Mouse (Mus musculus) kidney, embryonic 14.5 days (tissue): Measurements from ENCODE around the gene Smo. TPM values are rescaled to one million over a fixed set of nuclear protein-coding genes. Genes with fewer than 3 reads are reported as not detected.

Experiments used
- ATAC-seq: fragments of 200-750 bp; cut with Nextera tagmentation; 2 replicates; pipeline ENCODE4 v1.8.0; 2017; ENCODE audit warnings: moderate number of reproducible peaks, mild to moderate bottlenecking, moderate TSS enrichment, moderate library complexity; ENCODE audit not compliant: low FRiP score, low TSS enrichment
- H3K27ac ChIP-seq: fragments of 300-500 bp; sonication (generic); 2 replicates; pipeline ENCODE4 v1.5.1; 2014; ENCODE audit warnings: low read depth, mild to moderate bottlenecking, low read length, moderate library complexity, mixed read lengths
- H3K27me3 ChIP-seq: fragments of 300-500 bp; sonication (generic); 2 replicates; pipeline ENCODE4 v1.6.1; 2014; ENCODE audit warnings: mild to moderate bottlenecking, low read length; ENCODE audit not compliant: control insufficient read depth, insufficient read depth
- H3K36me3 ChIP-seq: fragments of 300-500 bp; sonication (generic); 2 replicates; pipeline ENCODE4 v1.6.1; 2014; ENCODE audit warnings: low read length, mixed read lengths; ENCODE audit not compliant: control insufficient read depth, insufficient read depth
- H3K4me1 ChIP-seq: fragments of 300-500 bp; sonication (generic); 2 replicates; pipeline ENCODE4 v1.6.1; 2014; ENCODE audit warnings: low read length, mixed read lengths; ENCODE audit not compliant: control insufficient read depth, insufficient read depth
- H3K4me2 ChIP-seq: fragments of 300-500 bp; sonication (generic); replicated peaks from 2 replicates; pipeline ENCODE4 v1.6.1; 2014; ENCODE audit warnings: low read depth, mild to moderate bottlenecking, low read length
- H3K4me3 ChIP-seq: fragments of 300-500 bp; sonication (generic); 2 replicates; pipeline ENCODE4 v1.5.1; 2014; ENCODE audit warnings: mild to moderate bottlenecking, low read length
- H3K9ac ChIP-seq: fragments of 300-500 bp; sonication (generic); 2 replicates; pipeline ENCODE4 v1.6.1; 2014; ENCODE audit warnings: low read depth, mild to moderate bottlenecking, low read length, moderate library complexity
- H3K9me3 ChIP-seq: fragments of 300-500 bp; sonication (generic); 2 replicates; pipeline ENCODE4 v1.6.1; 2016; ENCODE audit warnings: low read length; ENCODE audit not compliant: control insufficient read depth
- WGBS: fragments of 180-500 bp; shearing (Covaris S2); extraction: QIAGEN DNeasy Blood & Tissue Kit; methylation state at CpG from one replicate; pipeline ENCODE4 v1.1.7; 2014; 5-methylcytosine and 5-hydroxymethylcytosine counted together
- polyA plus RNA-seq: library from polyadenylated mRNA; unstranded; fragments of >200 nt; fragmentation: Nextera tagmentation; extraction: Ambion mirVana; gene quantifications from 2 replicates; pipeline ENCODE4 v1.2.1, GENCODE M21; 2014

The Smo gene
- polyA plus RNA-seq, 1 experiment from 2014 or later, result 70.4 TPM

- H3K27me3 ChIP-seq, result no peaks in the 10 kb centered on the region
- H3K9ac ChIP-seq, result no peak overlapping the region
- H3K4me3 ChIP-seq, result no peak overlapping the region
- H3K27ac ChIP-seq, result no peak overlapping the region
- 78% methylated on average over 1 of the region's 1 CpGs for WGBS
- H3K4me1 ChIP-seq, result no peaks in the 10 kb centered on the region
- ATAC-seq, result no peak
- H3K36me3 ChIP-seq, result no peaks in the 10 kb centered on the region
- H3K9me3 ChIP-seq, result no peaks in the 10 kb centered on the region
- no peak overlapping the region for H3K4me2 ChIP-seq
Observed at GRCm38 (mm10) chr6:29793520-29793919, 58.2 kb downstream of the Smo start.

GRCm38 (mm10) chr6:29794582-29794981, 59.3 kb downstream of the Smo start:
- ATAC-seq, result no peak
- 85% methylated on average over 6 of the region's 6 CpGs for WGBS

GRCm38 (mm10) chr6:29802979-29803378, 67.7 kb downstream of the Smo start:
- no peaks in the 10 kb centered on the region for H3K36me3 ChIP-seq
- WGBS, result 83% methylated on average over 1 of the region's 1 CpGs
- no peak overlapping the region for H3K4me2 ChIP-seq
- no peaks in the 10 kb centered on the region for H3K27me3 ChIP-seq
- no peaks in the 10 kb centered on the region for H3K4me1 ChIP-seq
- no peak overlapping the region for H3K9ac ChIP-seq
- no peak overlapping the region for H3K4me3 ChIP-seq
- no peaks in the 10 kb centered on the region for H3K9me3 ChIP-seq
- ATAC-seq, result no peak
- H3K27ac ChIP-seq, result no peak overlapping the region

More at GRCm38 (mm10) chr6:29794582-29794981, 59.3 kb downstream of the Smo start:
- Histone ChIP-seq H3K4me2 (no peak overlapping the region), H3K9me3 (no peaks in the 10 kb centered on the region), H3K4me1 (no peaks in the 10 kb centered on the region), H3K4me3 (no peak overlapping the region), H3K27ac (no peak overlapping the region), H3K9ac (no peak overlapping the region), H3K36me3 (no peaks in the 10 kb centered on the region), H3K27me3 (no peaks in the 10 kb centered on the region)

- Histone ChIP-seq H3K4me1 (no peaks in the 10 kb centered on the region), H3K9me3 (no peaks in the 10 kb centered on the region), H3K4me3 (no peak overlapping the region), H3K27me3 (no peaks in the 10 kb centered on the region), H3K27ac (no peak overlapping the region), H3K36me3 (no peaks in the 10 kb centered on the region), H3K4me2 (no peak overlapping the region), H3K9ac (no peak overlapping the region)
- 71% methylated on average over 3 of the region's 3 CpGs for whole genome bisulfite sequencing
- ATAC-seq, result no peak
Observed at GRCm38 (mm10) chr6:29804006-29804405, 68.7 kb downstream of the Smo start.

GRCm38 (mm10) chr6:29805381-29805780, 70.1 kb downstream of the Smo start:
- no peaks in the 10 kb centered on the region for H3K27me3 ChIP-seq
- H3K9me3 ChIP-seq, result no peaks in the 10 kb centered on the region
- ATAC-seq, result no peak
- no peak overlapping the region for H3K9ac ChIP-seq
- 75% methylated on average over 2 of the region's 2 CpGs for whole genome bisulfite sequencing
- no peaks in the 10 kb centered on the region for H3K36me3 ChIP-seq
- H3K4me3 ChIP-seq, result no peak overlapping the region
- H3K4me1 ChIP-seq, result no peaks in the 10 kb centered on the region
- H3K4me2 ChIP-seq, result no peak overlapping the region
- H3K27ac ChIP-seq, result no peak overlapping the region

Other genes starting within 250 kb of the Smo start
- gene Kcp, start 227.6 kb upstream of the Smo start, polyA plus RNA-seq, result 30.0 and 32.8 TPM in 2 replicates
- 4.5 and 5.0 TPM in 2 replicates for gene Irf5, start 208.9 kb upstream of the Smo start, polyA plus RNA-seq
- gene Tnpo3, start 125.6 kb upstream of the Smo start, polyA plus RNA-seq, result 58.8 and 104 TPM in 2 replicates
- 7.3 and 10.2 TPM in 2 replicates for gene Tspan33, start 41.3 kb upstream of the Smo start, polyA plus RNA-seq
- gene Ahcyl2, start 32.5 kb downstream of the Smo start, polyA plus RNA-seq, result 13.7 and 17.2 TPM in 2 replicates
- 0.87 and 0.99 TPM in 2 replicates for gene Strip2, start 181.5 kb downstream of the Smo start, polyA plus RNA-seq